Mouse (Mus musculus): Measurements from ENCODE around the gene Myo18a. TPM values are rescaled to one million over a fixed set of nuclear protein-coding genes. Genes with fewer than 3 reads are reported as not detected.
"Not testable (repeated sequence)": the region's sequence is repeated elsewhere in the genome, so short reads cannot be mapped to it uniquely, and the experiment has no call there.

The Myo18a gene
- polyA plus RNA-seq (2015; fragmentation: Nextera tagmentation; extraction: Ambion mirVana) = 45.4 and 54.0 TPM in 2 replicates

DNA sequence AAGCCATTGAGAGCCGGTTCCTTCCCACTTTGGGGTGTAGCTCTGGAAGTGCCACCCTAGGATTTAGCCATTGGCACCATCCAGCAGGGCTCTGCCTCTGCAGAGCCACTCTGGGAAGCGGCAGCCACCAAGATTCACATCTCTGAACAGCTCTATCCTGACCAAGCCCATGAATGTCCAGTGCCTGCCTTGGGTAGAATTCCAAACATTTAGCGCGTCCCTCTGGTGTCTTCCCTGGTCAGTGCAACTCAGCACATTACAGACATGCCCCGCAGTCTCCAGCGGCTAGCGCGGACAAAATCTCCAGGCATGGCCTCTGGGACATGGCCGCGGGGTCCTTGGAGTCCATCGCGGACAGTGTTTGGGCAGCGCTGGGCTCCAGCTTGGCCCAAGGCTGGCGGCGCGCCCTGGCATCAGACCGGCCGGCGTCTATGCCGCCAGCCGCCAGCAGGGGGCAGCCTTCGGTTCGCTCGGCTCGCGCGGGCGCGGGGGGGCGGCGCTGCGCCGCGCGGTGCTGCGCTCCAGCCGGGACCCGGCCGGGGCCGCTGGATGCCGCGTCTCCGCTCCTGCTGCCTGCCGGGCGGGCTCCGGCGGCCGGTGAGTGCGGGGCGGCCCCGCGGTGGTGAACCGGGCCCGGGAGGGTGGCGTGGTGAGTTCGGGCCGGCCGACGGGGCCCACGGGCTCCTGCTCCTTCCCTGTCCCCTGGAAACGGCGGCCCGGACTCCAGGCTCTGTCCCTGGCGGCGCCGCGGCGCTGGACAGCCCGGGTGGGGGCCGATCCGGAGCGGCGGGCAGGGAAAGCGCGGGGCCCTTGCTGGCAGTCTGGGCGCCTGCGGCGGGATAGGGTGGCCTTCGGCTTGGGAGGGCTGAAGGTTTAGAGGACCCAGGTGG is at the start of gene Myo18a:
Gene Myo18a (plus strand): TSS at position 464 of the 890 bp plus-strand sequence.
- 0 out of 2 replicates have a peak, but pooled peaks cover 4% of the 10 kb centered on the region for H3K27me3 ChIP-seq
- H3K36me3 ChIP-seq = no peaks in the 10 kb centered on the region
- peak within 1 kb of the TSS; percentile 97 for H3K27ac ChIP-seq
- H3K4me1 ChIP-seq (replicated peaks) = peaks cover 44% of the 10 kb centered on the region
- peak; percentile 88 for ATAC-seq (ENCODE audit: low FRiP score)
- no peaks in the 10 kb centered on the region for H3K9me3 ChIP-seq
- 2% methylated on average over 70 of the region's 79 CpGs for WGBS
- peak within 1 kb of the TSS; percentile 99 for H3K9ac ChIP-seq
- peak within 1 kb of the TSS; percentile 96 for H3K4me3 ChIP-seq
- H3K4me2 ChIP-seq = peak within 1 kb of the TSS; percentile 98

DNA sequence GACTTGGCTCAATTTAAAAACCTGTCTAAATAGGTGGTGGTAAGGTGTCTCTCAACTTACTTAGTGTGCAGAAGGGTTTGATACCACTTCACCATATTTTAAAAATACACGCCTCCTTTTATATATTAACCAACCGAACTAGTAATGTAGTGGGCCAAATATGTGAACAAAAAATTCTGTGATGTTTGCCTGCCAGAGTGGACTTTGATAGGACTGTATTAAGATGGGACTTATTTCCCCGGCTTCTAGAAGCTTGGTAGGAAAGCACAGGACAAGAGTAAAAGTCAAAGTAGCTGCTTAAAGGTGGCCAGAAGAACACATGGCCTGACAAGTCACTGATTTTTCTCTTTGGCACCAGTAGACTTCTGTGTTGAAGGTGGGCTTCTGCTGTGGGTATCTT is 49.3 kb upstream of the Myo18a start:
- no peak for ATAC-seq (ENCODE audit: low FRiP score)
- Histone ChIP-seq H3K4me3 (no peak overlapping the region), H3K4me1 (replicated peaks) (no peaks in the 10 kb centered on the region)

DNA sequence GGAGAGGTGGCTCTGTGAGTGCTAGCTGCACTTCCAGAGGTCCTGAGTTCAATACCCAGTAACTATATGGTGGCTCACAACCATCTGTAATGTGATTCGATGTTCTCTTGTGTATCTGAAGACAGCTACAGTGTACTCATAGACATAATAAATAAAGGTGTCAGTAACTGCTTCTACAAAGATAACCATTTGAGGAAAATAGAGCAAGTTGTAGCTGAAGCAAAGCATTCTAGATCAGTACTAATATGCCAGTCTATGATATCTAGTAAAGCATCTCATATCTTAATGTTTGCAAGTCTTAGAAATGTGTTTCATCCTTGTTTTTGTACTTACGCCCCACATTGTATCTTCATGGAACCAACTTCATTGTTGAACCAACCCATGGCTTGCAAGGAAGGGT is 44.0 kb upstream of the Myo18a start:
- ATAC-seq (ENCODE audit: low FRiP score) = no peak
- H3K4me2 ChIP-seq = no peak overlapping the region
- H3K9me3 ChIP-seq = no peaks in the 10 kb centered on the region
- no peak overlapping the region for H3K4me3 ChIP-seq
- no peak overlapping the region for H3K9ac ChIP-seq
- H3K27ac ChIP-seq = no peak overlapping the region
- no peaks in the 10 kb centered on the region for H3K4me1 ChIP-seq (replicated peaks)
- H3K27me3 ChIP-seq = no peaks in the 10 kb centered on the region
- WGBS = 98% methylated on average over 2 of the region's 2 CpGs
- no peaks in the 10 kb centered on the region for H3K36me3 ChIP-seq

More for the DNA sequence above, 49.3 kb upstream of the Myo18a start:
- 96% methylated on average over 3 of the region's 3 CpGs for WGBS
- Histone ChIP-seq H3K27ac (no peak overlapping the region), H3K27me3 (no peaks in the 10 kb centered on the region), H3K4me2 (no peak overlapping the region), H3K9ac (no peak overlapping the region), H3K9me3 (no peaks in the 10 kb centered on the region), H3K36me3 (peaks cover 4% of the 10 kb centered on the region)

DNA sequence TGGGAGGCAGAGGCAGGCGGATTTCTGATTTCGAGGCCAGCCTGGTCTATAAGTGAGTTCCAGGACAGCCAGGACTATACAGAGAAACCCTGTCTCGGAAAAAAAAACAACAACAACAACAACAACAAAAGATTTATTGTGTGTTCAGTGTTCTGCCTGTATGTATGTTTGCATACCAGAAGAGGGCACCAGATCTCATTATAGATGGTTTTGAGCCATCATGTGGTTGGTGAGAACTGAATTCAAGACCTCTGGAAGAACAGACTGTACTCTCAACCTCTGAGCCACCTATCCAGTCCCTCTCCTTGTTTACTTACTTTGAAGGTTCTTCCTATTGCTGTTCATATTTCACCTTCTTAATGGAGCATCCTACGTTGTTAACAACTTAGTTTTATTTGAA is 41.7 kb upstream of the Myo18a start:
- Histone ChIP-seq H3K36me3 (no peaks in the 10 kb centered on the region), H3K4me2 (no peak overlapping the region), H3K27me3 (no peaks in the 10 kb centered on the region), H3K27ac (no peak overlapping the region), H3K4me1 (replicated peaks) (0 out of 2 replicates have a peak, but pooled peaks cover 3% of the 10 kb centered on the region), H3K9me3 (no peaks in the 10 kb centered on the region), H3K4me3 (no peak overlapping the region), H3K9ac (no peak overlapping the region)
- ATAC-seq (ENCODE audit: low FRiP score) = no peak
- WGBS = 90% methylated on average over 4 of the region's 4 CpGs

DNA sequence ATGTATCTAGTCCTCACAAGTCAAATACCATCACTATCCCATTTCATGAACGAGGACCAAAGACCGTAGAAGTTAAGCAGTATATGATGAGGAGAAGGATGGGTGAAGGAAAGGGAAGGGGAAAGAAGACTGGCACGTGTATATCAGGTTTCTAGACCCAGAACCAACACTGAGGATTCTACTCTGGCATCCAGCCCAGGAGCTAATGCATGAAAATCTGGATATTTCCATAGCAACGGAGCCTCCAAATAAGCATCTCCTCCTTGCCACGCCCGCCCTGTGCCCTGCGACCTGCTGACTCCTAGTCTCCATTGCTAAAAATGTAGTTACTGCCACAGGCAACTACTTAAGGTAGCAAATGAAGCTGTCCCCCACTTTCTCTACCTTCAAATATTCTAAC is 38.3 kb upstream of the Myo18a start:
- 75% methylated on average over 7 of the region's 7 CpGs for WGBS
- H3K9ac ChIP-seq = no peak overlapping the region
- H3K36me3 ChIP-seq = no peaks in the 10 kb centered on the region
- ATAC-seq (ENCODE audit: low FRiP score) = no peak
- no peaks in the 10 kb centered on the region for H3K27me3 ChIP-seq
- H3K9me3 ChIP-seq = no peaks in the 10 kb centered on the region
- H3K4me1 ChIP-seq (replicated peaks) = peaks cover 8% of the 10 kb centered on the region; the same call in 1 of the 2 replicates
- H3K4me3 ChIP-seq = no peak overlapping the region
- no peak overlapping the region for H3K27ac ChIP-seq
- H3K4me2 ChIP-seq = no peak overlapping the region

DNA sequence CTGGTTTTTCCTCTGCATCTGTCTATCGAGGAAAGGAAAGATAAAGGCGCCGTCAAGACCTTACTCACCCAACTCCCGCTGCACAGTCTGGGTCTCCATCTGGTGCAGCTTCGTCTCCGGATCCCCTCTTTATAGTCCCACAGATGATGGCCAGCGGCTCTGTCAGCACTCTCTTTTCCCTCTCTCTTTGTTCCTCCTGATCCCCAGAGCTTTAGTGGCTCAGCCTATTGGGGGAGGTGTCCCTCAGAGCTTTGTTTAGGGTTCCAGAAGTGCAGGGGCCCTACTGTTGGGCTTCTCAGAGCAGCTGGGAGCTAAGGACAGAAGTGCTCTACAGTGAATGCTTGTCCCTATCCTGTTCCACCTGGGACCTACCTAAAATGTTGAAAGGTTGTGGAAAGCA is 37.9 kb upstream of the Myo18a start, which contains the start of gene Cryba1:
Gene Cryba1 (minus strand): TSS at position 101 of the 400 bp plus-strand sequence.
- no peaks in the 10 kb centered on the region for H3K36me3 ChIP-seq
- 43% methylated on average over 7 of the region's 7 CpGs for WGBS
- H3K27ac ChIP-seq = no peak within 1 kb of the TSS; the same call in 1 of the 2 replicates
- no peaks in the 10 kb centered on the region for H3K9me3 ChIP-seq
- no peak for ATAC-seq (ENCODE audit: low FRiP score)
- H3K4me2 ChIP-seq = no peak within 1 kb of the TSS
- no peaks in the 10 kb centered on the region for H3K27me3 ChIP-seq
- peaks cover 8% of the 10 kb centered on the region; the same call in 1 of the 2 replicates for H3K4me1 ChIP-seq (replicated peaks)
- no peak within 1 kb of the TSS for H3K4me3 ChIP-seq
- no peak within 1 kb of the TSS for H3K9ac ChIP-seq

DNA sequence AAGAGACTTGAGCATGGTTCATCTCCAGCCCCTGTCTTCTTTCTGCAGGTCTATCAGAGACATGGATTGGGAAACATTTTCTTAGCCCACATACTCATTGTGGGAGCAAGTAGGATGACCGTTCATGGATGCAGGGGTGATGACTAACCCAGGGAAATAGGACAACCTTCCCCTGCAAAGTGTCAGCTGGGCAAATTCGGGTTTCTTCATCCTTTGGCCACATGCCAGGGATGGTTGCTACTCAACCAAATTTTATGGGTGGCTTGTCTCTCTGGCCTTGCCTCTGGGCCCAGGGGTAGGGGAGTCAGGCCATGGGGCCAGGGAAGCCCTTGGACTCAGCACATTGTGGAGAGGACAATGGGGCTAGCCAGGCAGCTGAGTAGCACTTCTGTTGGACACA is 34.5 kb upstream of the Myo18a start:
- H3K27me3 ChIP-seq = no peaks in the 10 kb centered on the region
- H3K9ac ChIP-seq = no peak overlapping the region
- H3K4me1 ChIP-seq (replicated peaks) = peaks cover 8% of the 10 kb centered on the region; the same call in 1 of the 2 replicates
- H3K4me3 ChIP-seq = no peak overlapping the region
- H3K4me2 ChIP-seq = no peak overlapping the region
- ATAC-seq (ENCODE audit: low FRiP score) = no peak
- no peak overlapping the region for H3K27ac ChIP-seq
- H3K36me3 ChIP-seq = no peaks in the 10 kb centered on the region
- WGBS = 42% methylated on average over 2 of the region's 2 CpGs
- H3K9me3 ChIP-seq = no peaks in the 10 kb centered on the region

DNA sequence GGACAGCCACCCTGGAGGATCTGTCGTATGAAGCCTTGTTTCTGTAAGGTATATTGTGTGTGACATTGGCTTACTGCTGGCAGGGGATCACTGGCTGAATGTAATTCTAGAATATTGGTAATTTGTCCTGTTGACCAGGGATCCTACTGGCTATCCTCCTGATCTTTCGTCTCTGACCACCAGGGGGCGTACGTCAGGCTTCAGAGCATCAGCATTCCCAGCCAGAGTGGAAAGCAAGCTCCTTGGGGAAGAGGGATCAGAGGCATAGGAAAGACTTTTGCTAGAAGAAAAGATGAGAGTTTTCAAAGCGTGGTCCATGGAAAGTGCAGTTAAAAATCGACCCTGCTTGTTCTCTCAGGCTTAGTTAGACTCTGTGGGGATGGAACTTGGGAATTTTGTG is 25.8 kb upstream of the Myo18a start:
- H3K4me2 ChIP-seq = no peak overlapping the region
- no peak overlapping the region for H3K9ac ChIP-seq
- no peaks in the 10 kb centered on the region for H3K9me3 ChIP-seq
- ATAC-seq (ENCODE audit: low FRiP score) = no peak
- no peaks in the 10 kb centered on the region for H3K36me3 ChIP-seq
- under 1% methylated on average over 6 of the region's 6 CpGs for WGBS
- no peaks in the 10 kb centered on the region for H3K27me3 ChIP-seq
- H3K4me1 ChIP-seq (replicated peaks) = no peaks in the 10 kb centered on the region
- no peak overlapping the region for H3K27ac ChIP-seq
- H3K4me3 ChIP-seq = no peak overlapping the region

DNA sequence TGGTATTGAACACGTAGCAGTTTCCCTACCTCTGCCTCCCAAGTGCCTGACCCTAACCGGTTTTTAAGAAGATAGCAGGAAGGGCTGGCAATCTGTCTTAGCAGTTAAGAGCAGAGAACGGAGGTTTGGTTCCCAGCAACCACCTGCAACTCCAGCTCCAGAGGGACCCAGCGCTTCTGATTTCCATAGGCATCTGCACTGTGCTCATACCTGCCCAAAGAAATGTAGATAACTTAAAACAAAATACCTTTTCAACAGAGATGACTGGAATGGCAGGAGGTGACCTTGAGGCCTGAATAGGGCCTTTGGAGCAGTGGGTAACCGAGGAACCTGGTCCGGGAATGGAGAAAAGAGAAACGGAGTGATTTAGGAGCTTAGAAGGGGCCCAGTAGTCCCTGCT is 24.5 kb upstream of the Myo18a start:
- 47% methylated on average over 7 of the region's 7 CpGs for WGBS
- H3K4me3 ChIP-seq = no peak overlapping the region
- no peaks in the 10 kb centered on the region for H3K36me3 ChIP-seq
- H3K27me3 ChIP-seq = no peaks in the 10 kb centered on the region
- no peak overlapping the region for H3K4me2 ChIP-seq
- H3K4me1 ChIP-seq (replicated peaks) = no peaks in the 10 kb centered on the region
- no peak overlapping the region for H3K27ac ChIP-seq
- no peak overlapping the region for H3K9ac ChIP-seq
- H3K9me3 ChIP-seq = no peaks in the 10 kb centered on the region
- ATAC-seq (ENCODE audit: low FRiP score) = no peak

DNA sequence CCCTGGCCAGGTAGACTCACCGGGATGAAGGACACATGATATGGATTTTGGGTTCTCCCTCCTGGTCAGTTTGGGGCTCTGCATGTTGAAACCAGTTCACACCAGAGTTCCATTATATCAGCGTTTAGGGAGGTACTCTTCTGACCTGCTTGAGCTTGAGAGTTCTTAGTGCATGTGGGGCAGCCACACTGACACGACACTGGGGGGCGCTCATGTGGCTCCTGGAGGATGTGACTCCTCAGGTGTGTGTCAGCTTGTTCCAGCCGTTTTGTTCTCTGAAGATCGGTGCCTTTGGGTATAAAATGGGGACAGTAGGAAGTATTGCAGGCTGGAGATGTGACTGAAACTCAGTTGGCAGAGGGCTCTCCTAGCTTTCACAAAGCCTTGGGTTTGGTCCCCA is 19.1 kb upstream of the Myo18a start:
- ATAC-seq (ENCODE audit: low FRiP score) = no peak
- no peaks in the 10 kb centered on the region for H3K4me1 ChIP-seq (replicated peaks)
- no peak overlapping the region for H3K27ac ChIP-seq
- no peak overlapping the region for H3K4me3 ChIP-seq
- no peaks in the 10 kb centered on the region for H3K9me3 ChIP-seq
- no peak overlapping the region for H3K4me2 ChIP-seq
- no peaks in the 10 kb centered on the region for H3K27me3 ChIP-seq
- no peaks in the 10 kb centered on the region for H3K36me3 ChIP-seq
- 34% methylated on average over 6 of the region's 6 CpGs for WGBS
- no peak overlapping the region for H3K9ac ChIP-seq

DNA sequence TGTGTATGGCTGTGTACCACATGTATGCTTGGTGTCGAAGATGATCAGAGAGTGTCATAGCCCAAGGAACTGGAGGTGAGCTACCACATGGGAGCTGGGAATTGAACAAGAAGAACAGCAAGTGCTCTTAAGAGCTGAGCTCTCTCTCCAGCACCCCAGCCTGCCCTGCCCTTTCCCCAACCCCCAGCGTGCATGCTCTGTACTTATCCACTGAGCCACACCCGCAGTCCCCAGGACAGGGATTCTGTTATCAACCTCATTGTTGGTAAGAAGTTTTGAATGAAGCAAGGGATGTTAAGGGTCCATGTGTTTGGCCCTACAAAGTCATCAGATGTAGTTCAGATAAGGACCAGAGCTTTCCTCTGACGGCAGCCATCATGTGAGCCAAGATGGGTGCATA is 16.4 kb upstream of the Myo18a start:
- ATAC-seq (ENCODE audit: low FRiP score) = no peak

DNA sequence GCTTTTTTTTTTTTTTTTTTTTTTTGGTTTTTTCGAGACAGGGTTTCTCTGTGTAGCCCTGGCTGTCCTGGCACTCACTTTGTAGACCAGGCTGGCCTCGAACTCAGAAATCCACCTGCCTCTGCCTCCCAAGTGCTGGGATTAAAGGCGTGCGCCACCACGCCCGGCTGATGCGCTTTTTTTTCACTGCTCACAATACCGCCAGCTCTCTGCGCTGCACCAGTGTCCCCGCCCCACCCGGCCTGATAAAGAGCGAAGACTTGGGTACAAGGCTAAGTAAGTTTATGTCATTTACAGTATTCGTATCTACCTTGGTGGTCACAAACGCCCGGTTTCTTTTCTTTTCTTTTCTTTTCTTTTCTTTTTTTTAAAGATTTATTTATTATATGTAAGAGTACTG is 15.9 kb upstream of the Myo18a start:
- H3K4me2 ChIP-seq; H3K4me1 ChIP-seq (replicated peaks); H3K27me3 ChIP-seq; H3K9ac ChIP-seq; H3K9me3 ChIP-seq; ATAC-seq (ENCODE audit: low FRiP score); H3K4me3 ChIP-seq; H3K27ac ChIP-seq; H3K36me3 ChIP-seq: not testable (repeated sequence)
- 95% methylated on average over 14 of the region's 15 CpGs for WGBS

More for the DNA sequence above, 16.4 kb upstream of the Myo18a start:
- no peaks in the 10 kb centered on the region for H3K36me3 ChIP-seq
- no peak overlapping the region for H3K9ac ChIP-seq
- H3K27me3 ChIP-seq = no peaks in the 10 kb centered on the region
- 88% methylated on average over 4 of the region's 4 CpGs for WGBS
- H3K4me1 ChIP-seq (replicated peaks) = no peaks in the 10 kb centered on the region
- no peak overlapping the region for H3K27ac ChIP-seq
- no peaks in the 10 kb centered on the region for H3K9me3 ChIP-seq
- H3K4me2 ChIP-seq = no peak overlapping the region
- H3K4me3 ChIP-seq = no peak overlapping the region

DNA sequence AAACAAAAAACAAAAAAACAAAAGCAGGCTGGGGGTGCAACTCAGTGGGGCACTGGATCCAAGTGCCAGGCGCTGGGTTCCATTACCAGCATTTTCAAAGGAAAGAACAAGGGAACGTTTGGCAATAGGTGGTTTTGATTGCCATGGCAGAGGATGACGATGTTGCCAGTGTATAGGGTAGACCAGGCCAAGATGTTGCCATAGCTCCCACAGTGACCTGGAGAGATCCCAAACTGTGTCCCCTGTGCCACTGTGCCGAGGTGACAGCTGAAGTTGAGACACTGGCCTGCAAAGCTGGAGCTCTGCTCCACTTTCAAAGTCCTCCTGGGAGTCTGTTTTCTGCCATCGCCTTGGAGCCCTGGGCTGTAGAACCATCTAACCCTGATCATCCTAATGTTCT is 14.1 kb upstream of the Myo18a start:
- Histone ChIP-seq H3K4me3 (no peak overlapping the region), H3K4me2 (no peak overlapping the region), H3K36me3 (no peaks in the 10 kb centered on the region), H3K27ac (no peak overlapping the region), H3K4me1 (replicated peaks) (no peaks in the 10 kb centered on the region), H3K27me3 (no peaks in the 10 kb centered on the region), H3K9me3 (no peaks in the 10 kb centered on the region), H3K9ac (no peak overlapping the region)
- 86% methylated on average over 5 of the region's 5 CpGs for WGBS
- ATAC-seq (ENCODE audit: low FRiP score) = no peak
